Mouse (Mus musculus) limb, embryonic 11.5 days (tissue): ENCODE results near the gene Tril. TPM values are rescaled to one million over a fixed set of nuclear protein-coding genes. Genes with fewer than 3 reads are reported as not detected.

Experiments
- ATAC-seq: fragments of 200-750 bp; cut with Nextera tagmentation; 2 replicates; pipeline ENCODE4 v1.8.0; 2017; ENCODE audit warnings: low read depth; ENCODE audit not compliant: insufficient number of reproducible peaks, low FRiP score, low TSS enrichment
- DNase-seq: peaks from one replicate; pipeline ENCODE4 v3.0.0-alpha.2; 2015; ENCODE audit warnings: low spot score
- H3K27ac ChIP-seq: fragments of 300-500 bp; sonication (generic); replicated peaks from 2 replicates; pipeline ENCODE4 v1.5.1; 2014; ENCODE audit warnings: low read depth, mild to moderate bottlenecking, low read length
- H3K27me3 ChIP-seq: fragments of 300-500 bp; sonication (generic); 2 replicates; pipeline ENCODE4 v1.6.1; 2014; ENCODE audit warnings: mild to moderate bottlenecking, low read length, mixed read lengths; ENCODE audit not compliant: control insufficient read depth, insufficient read depth
- H3K36me3 ChIP-seq: fragments of 300-500 bp; sonication (generic); 2 replicates; pipeline ENCODE4 v1.6.1; 2014; ENCODE audit warnings: mild to moderate bottlenecking, low read length, moderate library complexity, mixed read lengths; ENCODE audit not compliant: control insufficient read depth, insufficient read depth
- H3K4me1 ChIP-seq: fragments of 300-500 bp; sonication (generic); 2 replicates; pipeline ENCODE4 v1.6.1; 2014; ENCODE audit warnings: low read length, mixed read lengths; ENCODE audit not compliant: control insufficient read depth, insufficient read depth
- H3K4me2 ChIP-seq: fragments of 300-500 bp; sonication (generic); 2 replicates; pipeline ENCODE4 v1.6.1; 2014; ENCODE audit warnings: low read depth, mild to moderate bottlenecking, moderate library complexity; ENCODE audit not compliant: severe bottlenecking
- H3K4me3 ChIP-seq: fragments of 300-500 bp; sonication (generic); 2 replicates; pipeline ENCODE4 v1.5.1; 2014; ENCODE audit warnings: low read depth, low read length
- H3K9ac ChIP-seq: fragments of 300-500 bp; sonication (generic); 2 replicates; pipeline ENCODE4 v1.6.1; 2014; ENCODE audit warnings: mild to moderate bottlenecking, low read length
- H3K9me3 ChIP-seq: fragments of 300-500 bp; sonication (generic); 2 replicates; pipeline ENCODE4 v1.6.1; 2016; ENCODE audit warnings: low read length; ENCODE audit not compliant: control insufficient read depth
- WGBS: fragments of 180-500 bp; shearing (Covaris S2); extraction: QIAGEN DNeasy Blood & Tissue Kit; methylation state at CpG from one replicate; pipeline ENCODE4 v1.1.7; 2014; 5-methylcytosine and 5-hydroxymethylcytosine counted together
- polyA plus RNA-seq: library from polyadenylated mRNA; unstranded; fragments of >200 nt; fragmentation: Nextera tagmentation; extraction: Ambion mirVana; gene quantifications from 2 replicates; pipeline ENCODE4 v1.2.1, GENCODE M21; 2014

Gene Tril
- polyA plus RNA-seq, 1 experiment from 2014 or later, result 48.1 TPM

DNA sequence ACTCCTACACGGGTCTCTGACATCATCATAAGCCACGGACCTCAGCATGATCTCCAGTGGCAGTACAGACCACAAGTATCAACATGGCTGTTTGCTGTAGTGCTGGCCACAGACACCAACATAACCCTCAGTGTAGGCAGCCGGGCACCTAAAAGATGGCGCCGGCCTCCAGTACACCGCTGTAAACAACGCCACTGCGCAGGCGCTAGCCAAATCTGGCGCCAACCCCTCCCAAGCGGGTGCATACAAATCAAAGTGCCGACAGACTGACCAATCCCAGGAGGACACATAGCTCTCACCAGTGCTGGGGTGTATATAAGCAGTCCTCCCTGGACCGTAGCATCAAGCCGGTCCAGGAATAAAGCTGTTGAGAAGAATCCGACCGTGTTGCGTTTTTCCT, 24.0 kb upstream of the Tril start:
- WGBS, result 97% methylated on average over 17 of the region's 17 CpGs

DNA sequence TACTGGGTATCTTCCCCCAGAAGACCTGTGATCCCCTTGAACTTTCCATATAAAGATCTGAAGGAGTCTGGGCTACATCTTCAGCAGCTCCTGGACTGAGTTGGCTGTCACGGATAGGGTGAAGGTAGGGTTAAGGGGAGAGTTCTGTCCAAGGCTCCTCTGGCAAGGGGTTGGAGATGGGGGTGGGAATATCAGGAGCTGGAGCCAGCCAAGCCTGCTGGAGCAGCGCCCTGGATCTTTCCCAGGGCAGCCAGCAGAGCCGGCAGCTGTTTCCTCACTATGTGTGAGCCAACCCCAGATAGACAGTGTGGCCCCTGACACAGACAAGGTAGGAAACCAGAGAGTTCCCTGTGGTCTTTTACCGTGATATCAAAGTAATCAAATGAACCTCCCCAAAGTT, 4.6 kb upstream of the Tril start:
- DNase-seq, result no peak
- Histone ChIP-seq H3K4me2 (no peak overlapping the region), H3K36me3 (no peaks in the 10 kb centered on the region), H3K27ac (no peak overlapping the region), H3K9ac (no peak overlapping the region), H3K9me3 (no peaks in the 10 kb centered on the region), H3K27me3 (no peaks in the 10 kb centered on the region), H3K4me3 (no peak overlapping the region), H3K4me1 (no peaks in the 10 kb centered on the region)
- no peak for ATAC-seq
- WGBS, result 68% methylated on average over 4 of the region's 4 CpGs

More for the DNA sequence above, 24.0 kb upstream of the Tril start:
- no peak for DNase-seq
- Histone ChIP-seq H3K36me3 (no peaks in the 10 kb centered on the region), H3K27ac (no peak overlapping the region), H3K27me3 (no peaks in the 10 kb centered on the region), H3K4me2 (no peak overlapping the region), H3K4me3 (no peak overlapping the region), H3K4me1 (no peaks in the 10 kb centered on the region), H3K9me3 (no peaks in the 10 kb centered on the region), H3K9ac (no peak overlapping the region)
- no peak for ATAC-seq

DNA sequence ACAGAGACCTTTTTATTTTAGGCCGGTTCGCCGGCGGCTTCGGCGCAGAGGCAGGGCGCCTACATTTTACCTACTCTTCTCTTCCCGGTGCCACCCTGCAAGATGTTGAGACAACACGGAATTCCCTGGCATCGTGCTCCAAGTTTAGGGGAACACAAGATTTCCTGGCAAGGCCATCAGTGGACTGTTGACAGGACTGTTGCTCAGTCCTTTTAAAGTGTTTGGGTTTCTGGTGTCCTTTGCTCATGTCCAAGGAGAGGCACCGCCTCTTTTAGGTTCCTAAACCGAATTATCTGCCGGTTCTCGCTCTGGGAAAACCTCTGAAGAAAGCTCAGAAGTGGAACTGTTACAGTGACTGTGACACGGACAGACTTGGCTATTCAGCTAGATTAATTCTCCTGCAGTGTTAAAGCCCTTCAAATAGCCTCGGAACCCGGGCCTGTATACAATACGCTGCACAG, 441 bp upstream of the Tril start:
- H3K9ac ChIP-seq, result peak overlapping the region; percentile 93
- H3K4me3 ChIP-seq, result peak overlapping the region; percentile 72
- H3K36me3 ChIP-seq, result no peaks in the 10 kb centered on the region
- H3K9me3 ChIP-seq, result no peaks in the 10 kb centered on the region
- no peaks in the 10 kb centered on the region for H3K27me3 ChIP-seq
- H3K4me2 ChIP-seq, result peak overlapping the region; percentile 80
- H3K27ac ChIP-seq, result peak overlapping the region; percentile 96
- ATAC-seq, result no peak
- under 1% methylated on average over 18 of the region's 18 CpGs for WGBS
- peak; percentile 65 for DNase-seq
- H3K4me1 ChIP-seq, result peaks cover 18% of the 10 kb centered on the region

DNA sequence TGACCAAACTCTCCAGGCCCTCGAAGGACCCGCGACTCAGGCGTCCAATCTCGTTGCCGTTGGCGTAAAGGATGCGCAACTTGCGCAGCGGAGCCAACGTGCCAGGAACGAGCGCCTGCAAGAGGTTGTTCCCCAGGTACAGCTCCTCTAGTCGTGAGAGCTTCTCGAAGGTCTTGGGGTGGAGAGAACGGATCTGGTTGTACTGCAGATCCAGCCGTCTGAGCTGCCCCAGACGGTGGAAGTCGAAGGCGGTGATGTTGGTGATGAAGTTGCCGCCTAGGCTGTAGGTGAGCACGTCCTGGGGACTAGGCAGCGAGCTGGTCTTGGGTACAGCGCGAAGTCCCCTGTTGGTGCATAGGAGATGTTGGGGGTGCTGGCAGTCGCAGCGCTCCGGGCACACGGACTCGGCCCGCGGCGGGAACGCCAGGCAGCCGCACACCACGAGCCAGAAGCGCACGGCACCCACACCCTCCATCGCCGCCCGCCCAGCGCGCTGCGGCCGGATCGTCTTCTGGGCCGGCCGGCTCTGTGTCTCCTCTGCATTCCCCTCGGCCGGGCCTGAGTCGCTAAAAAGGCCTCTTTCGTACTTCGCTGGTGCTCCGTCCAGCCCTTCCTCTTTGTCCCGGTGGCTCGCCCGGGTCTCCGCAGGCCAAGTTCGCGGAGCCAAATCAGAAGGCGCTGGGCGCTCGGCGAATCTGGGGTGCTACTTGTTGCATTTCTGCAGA, 707 bp downstream of the Tril start:
- ATAC-seq, result no peak
- Histone ChIP-seq H3K9ac (peak overlapping the region; percentile 93), H3K9me3 (no peaks in the 10 kb centered on the region), H3K4me2 (peak overlapping the region; percentile 80), H3K27me3 (no peaks in the 10 kb centered on the region), H3K36me3 (no peaks in the 10 kb centered on the region; the same call in 1 of the 2 replicates), H3K4me1 (peaks cover 18% of the 10 kb centered on the region), H3K4me3 (peak overlapping the region; percentile 72), H3K27ac (peak overlapping the region; percentile 96)
- DNase-seq, result peak; percentile 73
- WGBS, result under 1% methylated on average over 64 of the region's 64 CpGs

DNA sequence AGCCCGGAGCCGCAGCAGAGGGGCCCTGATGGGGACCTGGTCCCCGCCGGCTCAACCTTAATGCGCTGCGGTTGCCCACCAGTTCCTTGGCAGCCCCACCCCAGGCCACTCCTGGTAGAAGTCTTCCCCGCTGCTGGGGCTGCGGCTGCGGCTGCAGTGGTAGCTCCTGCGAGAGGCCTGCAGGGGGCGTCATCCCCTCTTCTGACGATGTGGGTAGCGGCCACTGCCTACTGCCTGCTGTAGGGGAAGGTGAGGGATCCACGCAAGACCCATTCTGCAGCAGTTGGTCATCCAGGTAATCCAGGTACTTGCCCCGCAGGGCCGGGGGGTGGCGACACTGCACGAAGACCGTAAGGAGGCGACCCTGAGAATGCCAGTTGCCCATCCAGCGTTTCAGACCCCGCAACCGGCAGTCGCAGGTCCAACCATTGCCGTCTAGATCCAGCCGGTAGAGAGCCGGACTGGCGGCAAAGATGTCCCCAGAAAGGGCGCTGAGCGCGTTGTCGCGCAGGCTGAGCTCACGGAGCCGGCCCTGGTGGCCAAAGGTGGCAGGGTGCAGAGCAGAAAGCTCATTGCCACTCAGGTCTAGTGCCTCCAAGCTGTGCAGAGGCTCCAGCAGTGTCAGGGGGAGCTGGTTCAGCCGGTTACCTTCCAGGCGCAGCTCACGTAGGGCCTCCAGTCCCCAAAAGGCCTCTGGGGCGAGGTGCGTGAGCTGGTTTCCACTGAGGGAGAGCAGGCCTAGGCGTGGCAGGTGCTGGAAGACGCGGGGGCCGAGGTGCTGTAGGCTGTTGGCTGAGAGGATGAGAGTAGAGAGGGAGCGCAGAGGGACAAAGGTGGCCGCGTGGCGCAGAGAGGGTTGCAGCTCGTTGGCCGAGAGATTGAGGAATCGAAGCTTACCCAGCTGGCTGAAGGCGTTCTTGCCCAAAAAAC, 1.6 kb downstream of the Tril start:
- H3K4me2 ChIP-seq, result peak overlapping the region; percentile 80
- DNase-seq (peak; percentile 84), ATAC-seq (peak; percentile 18; the same call in 1 of the 2 replicates)
- no peaks in the 10 kb centered on the region for H3K9me3 ChIP-seq
- peaks cover 18% of the 10 kb centered on the region for H3K4me1 ChIP-seq
- H3K36me3 ChIP-seq, result no peaks in the 10 kb centered on the region; the same call in 1 of the 2 replicates
- H3K27ac ChIP-seq, result peak overlapping the region; percentile 96
- H3K4me3 ChIP-seq, result peak overlapping the region; percentile 72
- H3K9ac ChIP-seq, result peak overlapping the region; percentile 93
- no peaks in the 10 kb centered on the region for H3K27me3 ChIP-seq
- 1% methylated on average over 52 of the region's 52 CpGs for WGBS

DNA sequence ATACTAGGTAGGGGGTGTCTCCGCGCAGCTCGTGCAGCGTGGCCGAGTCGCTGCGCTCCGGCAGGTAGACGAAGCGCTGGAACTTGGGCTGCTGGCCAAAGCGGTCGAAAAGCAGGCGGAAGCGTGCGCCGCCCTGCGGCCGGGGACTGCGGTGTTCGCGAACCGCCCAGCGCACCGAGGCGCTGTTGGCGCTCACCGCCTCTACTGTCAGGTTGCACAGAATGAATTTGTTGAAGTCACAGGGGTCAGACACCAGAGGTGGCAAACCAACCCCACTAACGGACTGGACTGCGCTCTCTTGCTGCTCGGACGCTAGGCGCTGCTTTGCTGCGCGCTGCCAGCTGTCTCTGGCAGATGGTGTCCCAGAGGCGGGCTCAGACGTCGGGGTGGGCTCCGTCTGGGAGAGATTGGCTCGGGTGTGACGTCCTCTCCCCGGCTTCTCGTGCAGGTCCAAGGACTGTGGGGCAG, 2.3 kb downstream of the Tril start:
- H3K27ac ChIP-seq, result no peak overlapping the region
- peak overlapping the region; percentile 80 for H3K4me2 ChIP-seq
- no peaks in the 10 kb centered on the region for H3K9me3 ChIP-seq
- H3K36me3 ChIP-seq, result no peaks in the 10 kb centered on the region; the same call in 1 of the 2 replicates
- WGBS, result under 1% methylated on average over 42 of the region's 42 CpGs
- DNase-seq (peak; percentile 76), ATAC-seq (0 out of 2 replicates have a peak, but pooled peaks have one; percentile 19)
- peak overlapping the region; percentile 72 for H3K4me3 ChIP-seq
- peaks cover 18% of the 10 kb centered on the region for H3K4me1 ChIP-seq
- no peaks in the 10 kb centered on the region for H3K27me3 ChIP-seq
- peak overlapping the region; percentile 93 for H3K9ac ChIP-seq

DNA sequence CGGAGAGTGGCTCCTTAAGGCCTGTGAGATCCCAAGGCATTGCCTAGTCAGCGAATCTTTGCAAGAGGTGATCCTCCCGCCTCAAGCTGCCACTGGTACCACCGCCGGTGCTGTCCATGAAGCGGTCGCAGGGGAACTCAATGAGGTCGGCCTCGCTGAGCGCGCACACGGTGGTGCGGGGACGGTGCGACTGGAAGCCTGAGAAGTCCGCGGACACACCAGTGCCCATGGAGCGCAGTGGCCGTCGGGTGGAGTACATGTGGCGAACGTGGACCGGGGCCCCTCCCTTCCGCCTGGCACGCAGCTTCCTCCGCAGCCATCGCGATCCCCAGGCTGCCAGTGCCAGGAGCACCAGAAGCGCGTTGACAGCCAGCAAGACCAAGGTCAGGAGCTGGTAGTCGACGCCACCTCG, 2.9 kb downstream of the Tril start:
- Histone ChIP-seq H3K36me3 (no peaks in the 10 kb centered on the region; the same call in 1 of the 2 replicates), H3K4me3 (peak overlapping the region; percentile 72), H3K4me2 (peak overlapping the region; percentile 80), H3K9ac (peak overlapping the region; percentile 93), H3K9me3 (no peaks in the 10 kb centered on the region), H3K27ac (no peak overlapping the region), H3K27me3 (no peaks in the 10 kb centered on the region), H3K4me1 (peaks cover 18% of the 10 kb centered on the region)
- 12% methylated on average over 33 of the region's 33 CpGs for WGBS
- DNase-seq (no peak), ATAC-seq (no peak)

DNA sequence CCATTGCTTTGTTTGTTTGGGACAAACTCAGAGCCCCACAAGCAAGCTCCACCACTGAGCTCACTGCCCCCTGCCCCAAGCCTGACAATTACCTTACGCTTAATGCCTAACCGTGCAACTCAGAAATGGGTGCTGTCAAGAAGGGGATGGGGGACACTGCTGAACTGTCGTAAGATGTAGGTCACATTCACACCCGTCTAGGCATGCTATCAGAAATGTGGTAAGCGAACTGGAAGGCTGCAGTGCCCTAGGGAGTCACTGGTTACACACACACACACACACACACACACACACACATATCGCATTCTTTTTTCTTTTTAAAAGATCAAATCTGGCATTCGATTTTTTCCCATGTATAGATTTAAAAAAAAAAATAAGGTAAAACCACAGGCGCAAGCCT, 4.0 kb downstream of the Tril start:
- Histone ChIP-seq H3K36me3 (no peaks in the 10 kb centered on the region; the same call in 1 of the 2 replicates), H3K9me3 (no peaks in the 10 kb centered on the region), H3K4me1 (peaks cover 18% of the 10 kb centered on the region), H3K4me3 (no peak overlapping the region), H3K9ac (no peak overlapping the region), H3K27ac (no peak overlapping the region), H3K4me2 (peak overlapping the region; percentile 80; the same call in 1 of the 2 replicates), H3K27me3 (no peaks in the 10 kb centered on the region)
- 75% methylated on average over 8 of the region's 8 CpGs for WGBS
- DNase-seq (no peak), ATAC-seq (no peak)
